Mouse (Mus musculus): ENCODE measurements at regions not wholly inside any gene's neighbourhood (a gene's known extent, or its start where the extent isn't known, plus 50 kb on each side); places are given as distances from the start of the nearest gene placed in this dataset.

DNA sequence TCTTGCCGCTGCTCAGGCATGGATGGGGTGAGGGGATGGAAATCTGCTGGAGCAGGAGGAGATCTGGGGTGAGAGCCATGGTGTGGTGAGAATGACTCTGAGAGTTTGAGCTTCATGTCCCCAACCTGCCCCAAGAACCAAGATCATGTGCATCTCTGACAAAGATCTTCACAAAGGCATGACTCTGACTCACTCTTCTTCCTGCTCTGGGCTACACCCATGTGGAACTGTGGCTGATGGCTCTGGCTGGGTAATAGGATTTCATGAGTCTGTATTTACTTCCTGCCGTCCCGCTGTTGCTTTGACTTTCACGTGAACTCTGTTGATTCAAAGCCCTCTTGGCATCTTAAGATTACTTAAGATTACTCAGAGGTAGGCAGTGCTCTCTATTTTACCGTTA, 151.8 kb upstream of the Hmga2 start:
- TF ChIP-seq GATA1 (IDR thresholded peaks at IDR 0.05; ENCODE audit: low read length) = no peak
- TF ChIP-seq TAL1 (IDR thresholded peaks at IDR 0.05; ENCODE audit: low read length) = no peak
